Mouse (Mus musculus) lung, embryonic 14.5 days (tissue): Measurements from ENCODE around the gene Bcr. TPM values are rescaled to one million over a fixed set of nuclear protein-coding genes. Genes with fewer than 3 reads are reported as not detected.
A peak's percentile ranks its signal among the peaks of the same experiment; 100 is the strongest.

ENCODE experiments used
- ATAC-seq: fragments of 200-750 bp; cut with Nextera tagmentation; 2 replicates; pipeline ENCODE4 v1.8.0; 2017; ENCODE audit warnings: mild to moderate bottlenecking, moderate TSS enrichment, moderate library complexity; ENCODE audit not compliant: insufficient read depth
- DNase-seq: peaks from one replicate; pipeline ENCODE4 v3.0.0-alpha.2; 2015
- H3K27ac ChIP-seq: fragments of 300-500 bp; sonication (generic); 2 replicates; pipeline ENCODE4 v1.5.1; 2014; ENCODE audit warnings: low read depth, mild to moderate bottlenecking, moderate library complexity
- H3K27me3 ChIP-seq: fragments of 300-500 bp; sonication (generic); 2 replicates; pipeline ENCODE4 v1.6.1; 2014; ENCODE audit warnings: low read length, control low read depth; ENCODE audit not compliant: insufficient read depth
- H3K36me3 ChIP-seq: fragments of 300-500 bp; sonication (generic); 2 replicates; pipeline ENCODE4 v1.6.1; 2014; ENCODE audit warnings: control low read depth; ENCODE audit not compliant: insufficient read depth
- H3K4me1 ChIP-seq: fragments of 300-500 bp; sonication (generic); 2 replicates; pipeline ENCODE4 v1.6.1; 2014; ENCODE audit warnings: antibody characterized with exemption, control low read depth; ENCODE audit not compliant: insufficient read depth
- H3K4me2 ChIP-seq: fragments of 300-500 bp; sonication (generic); 2 replicates; pipeline ENCODE4 v1.6.1; 2014; ENCODE audit warnings: mild to moderate bottlenecking
- H3K4me3 ChIP-seq: fragments of 300-500 bp; sonication (generic); 2 replicates; pipeline ENCODE4 v1.5.1; 2014; ENCODE audit warnings: low read depth, low read length
- H3K9ac ChIP-seq: fragments of 300-500 bp; sonication (generic); 2 replicates; pipeline ENCODE4 v1.6.1; 2014
- H3K9me3 ChIP-seq: fragments of 300-500 bp; sonication (generic); 2 replicates; pipeline ENCODE4 v1.6.1; 2016; ENCODE audit warnings: low read depth, low read length, control low read depth
- CTCF ChIP-seq: IDR thresholded peaks from 2 replicates; pipeline ENCODE4 v1.5.1; 2016; ENCODE audit warnings: antibody characterized with exemption, low read depth
- WGBS: fragments of 180-500 bp; shearing (Covaris S2); extraction: QIAGEN DNeasy Blood & Tissue Kit; methylation state at CpG from one replicate; pipeline ENCODE4 v1.1.7; 2014; 5-methylcytosine and 5-hydroxymethylcytosine counted together
- polyA plus RNA-seq: library from polyadenylated mRNA; unstranded; fragments of >200 nt; fragmentation: Nextera tagmentation; extraction: Ambion mirVana; gene quantifications from 2 replicates; pipeline ENCODE4 v1.2.1, GENCODE M21; 2014

Bcr gene
- polyA plus RNA-seq, 1 experiment from 2014 or later = 11.5 TPM

DNA sequence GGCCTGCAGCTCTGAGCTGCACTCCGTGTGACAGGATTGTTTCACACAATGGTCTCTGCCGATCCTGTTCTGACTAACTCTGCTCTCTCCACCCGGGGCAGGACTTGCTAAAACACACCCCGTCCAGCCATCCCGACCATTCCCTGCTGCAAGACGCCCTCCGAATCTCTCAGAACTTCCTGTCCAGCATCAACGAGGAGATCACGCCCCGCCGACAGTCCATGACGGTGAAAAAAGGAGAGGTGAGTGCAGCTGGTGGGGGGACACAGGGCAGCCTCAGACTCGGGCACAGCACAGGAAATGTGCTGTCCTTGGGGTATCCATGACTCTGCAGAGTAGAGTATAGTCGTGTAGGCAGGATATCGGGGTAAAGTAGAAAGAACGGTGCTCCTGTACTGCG is 84.8 kb downstream of the Bcr start:
- Histone ChIP-seq H3K36me3 (peaks cover 74% of the 10 kb centered on the region), H3K9me3 (no peaks in the 10 kb centered on the region), H3K4me3 (no peak overlapping the region), H3K4me1 (no peaks in the 10 kb centered on the region), H3K4me2 (no peak overlapping the region), H3K27me3 (no peaks in the 10 kb centered on the region), H3K9ac (no peak overlapping the region), H3K27ac (no peak overlapping the region)
- DNase-seq (no peak), ATAC-seq (no peak)
- TF ChIP-seq CTCF = no peak
- 80% methylated on average over 17 of the region's 17 CpGs for WGBS

DNA sequence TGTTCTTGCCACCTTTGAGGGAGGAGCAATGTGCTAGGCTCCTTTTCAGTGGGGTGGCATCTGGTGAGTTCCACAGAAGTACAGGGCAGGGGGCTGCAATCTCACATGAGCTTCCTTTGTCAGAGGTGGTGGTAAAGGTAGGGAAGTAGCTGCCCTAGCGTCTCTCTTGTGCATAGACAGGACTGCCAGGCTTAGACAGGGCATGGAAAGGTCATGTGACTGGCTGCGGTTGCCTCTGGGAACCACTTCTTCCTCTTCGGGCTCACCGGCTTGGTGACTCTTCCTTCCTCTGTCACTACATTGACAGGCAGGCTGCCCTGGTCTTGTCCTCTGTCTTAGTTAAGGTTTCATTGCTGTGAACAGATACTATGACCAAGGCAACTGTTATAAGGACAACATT is 85.6 kb downstream of the Bcr start:
- ATAC-seq (no peak), DNase-seq (no peak)
- 82% methylated on average over 4 of the region's 4 CpGs for WGBS
- Histone ChIP-seq H3K4me3 (no peak overlapping the region), H3K9me3 (no peaks in the 10 kb centered on the region), H3K4me2 (no peak overlapping the region), H3K36me3 (peaks cover 70% of the 10 kb centered on the region), H3K9ac (no peak overlapping the region), H3K27me3 (no peaks in the 10 kb centered on the region), H3K27ac (no peak overlapping the region), H3K4me1 (no peaks in the 10 kb centered on the region)
- no peak for TF ChIP-seq CTCF

DNA sequence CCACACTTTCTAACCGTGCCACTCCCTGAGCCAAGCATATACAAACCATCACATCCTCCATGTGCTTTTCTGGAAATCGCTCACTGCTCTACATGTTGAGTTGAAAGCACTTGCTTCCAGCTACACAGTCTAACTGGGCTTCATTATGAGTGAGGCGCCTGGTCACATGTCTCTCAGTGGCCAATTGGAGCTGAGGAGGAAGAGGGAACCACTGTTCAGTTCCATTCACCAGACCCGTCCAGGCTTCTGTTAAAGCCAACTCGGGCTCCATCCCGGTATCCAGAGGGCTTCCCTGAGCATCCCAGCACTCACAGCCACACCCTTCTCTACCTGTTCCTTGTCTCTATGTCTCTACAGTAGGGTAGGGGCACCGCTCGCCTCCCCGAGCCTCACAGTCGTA is 86.2 kb downstream of the Bcr start:
- no peaks in the 10 kb centered on the region for H3K27me3 ChIP-seq
- no peaks in the 10 kb centered on the region for H3K4me1 ChIP-seq
- ATAC-seq (no peak), DNase-seq (no peak)
- 82% methylated on average over 10 of the region's 10 CpGs for WGBS
- H3K27ac ChIP-seq = no peak overlapping the region
- H3K9ac ChIP-seq = no peak overlapping the region
- H3K4me3 ChIP-seq = no peak overlapping the region
- TF ChIP-seq CTCF = no peak
- no peak overlapping the region for H3K4me2 ChIP-seq
- peaks cover 69% of the 10 kb centered on the region for H3K36me3 ChIP-seq
- H3K9me3 ChIP-seq = no peaks in the 10 kb centered on the region

DNA sequence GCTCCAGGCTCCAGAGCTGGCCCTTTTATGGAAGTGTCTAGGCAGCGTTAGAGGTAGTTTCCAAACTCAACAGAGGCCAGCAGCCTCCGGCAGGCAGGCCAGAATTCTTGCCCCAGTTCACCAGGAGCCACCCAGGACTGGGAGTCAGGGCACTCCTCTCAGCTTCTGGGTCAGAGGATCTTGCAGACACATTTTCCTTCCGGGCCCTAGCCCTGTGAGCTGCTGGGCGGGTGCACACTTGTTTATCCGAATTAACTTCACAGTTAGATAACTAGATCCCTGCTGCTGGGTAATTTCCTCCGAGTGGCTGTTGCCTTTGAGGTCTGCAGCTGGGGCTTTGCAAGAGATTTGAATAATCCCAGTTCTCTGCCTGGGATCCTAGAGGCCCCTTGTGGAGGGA is 87.9 kb downstream of the Bcr start:
- no peak overlapping the region for H3K4me3 ChIP-seq
- ATAC-seq = no peak
- TF ChIP-seq CTCF = no peak
- no peak overlapping the region for H3K4me2 ChIP-seq
- no peaks in the 10 kb centered on the region for H3K27me3 ChIP-seq
- no peak overlapping the region for H3K27ac ChIP-seq
- H3K9ac ChIP-seq = no peak overlapping the region
- DNase-seq = no peak
- H3K9me3 ChIP-seq = no peaks in the 10 kb centered on the region
- peaks cover 64% of the 10 kb centered on the region for H3K36me3 ChIP-seq
- 40% methylated on average over 6 of the region's 6 CpGs for WGBS
- H3K4me1 ChIP-seq = no peaks in the 10 kb centered on the region

DNA sequence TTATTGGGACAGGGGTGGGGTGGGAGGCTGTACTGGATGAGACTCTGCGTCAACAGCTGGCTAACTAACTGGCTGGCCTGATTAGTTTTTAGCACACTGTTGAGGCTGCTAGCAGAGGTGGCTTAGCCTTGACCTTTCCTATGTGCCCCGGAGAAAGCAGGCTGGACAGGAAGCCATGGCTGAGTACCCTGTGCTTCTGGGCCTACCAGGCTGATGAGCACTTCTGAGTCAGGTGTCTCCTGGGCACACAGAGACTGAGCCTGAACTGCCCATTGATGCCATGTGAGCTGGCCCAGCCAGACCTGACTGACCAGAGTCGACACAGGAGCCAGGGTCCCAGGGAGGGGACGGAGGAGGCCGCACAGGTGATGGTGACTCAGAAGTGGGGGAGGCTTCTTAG is 90.0 kb downstream of the Bcr start:
- H3K36me3 ChIP-seq = peaks cover 69% of the 10 kb centered on the region

DNA sequence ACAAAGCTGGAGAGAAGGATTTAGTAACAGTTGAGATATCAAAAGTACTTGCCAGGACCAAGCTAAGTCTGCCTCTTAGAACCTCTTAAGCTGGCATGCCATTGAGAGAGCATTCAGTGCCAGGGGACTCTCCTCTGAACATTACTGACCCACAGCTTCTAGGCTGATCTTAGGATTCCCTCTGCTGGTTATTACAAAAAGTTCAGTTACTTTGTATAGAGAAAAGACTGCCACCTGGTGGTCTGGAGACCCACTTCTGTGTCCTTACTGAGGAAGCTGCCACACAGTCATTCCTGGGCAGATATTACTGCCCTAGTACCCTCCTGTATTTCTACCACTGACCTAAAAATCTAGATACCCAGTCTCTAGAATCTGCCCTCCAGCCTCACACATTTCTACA is 90.9 kb downstream of the Bcr start:
- H3K4me1 ChIP-seq = no peaks in the 10 kb centered on the region
- no peak overlapping the region for H3K9ac ChIP-seq
- DNase-seq = peak; percentile 97
- no peaks in the 10 kb centered on the region for H3K9me3 ChIP-seq
- TF ChIP-seq CTCF = peak; percentile 93
- H3K4me3 ChIP-seq = no peak overlapping the region
- ATAC-seq = peak; percentile 69
- no peak overlapping the region for H3K4me2 ChIP-seq
- no peak overlapping the region for H3K27ac ChIP-seq
- H3K36me3 ChIP-seq = peaks cover 69% of the 10 kb centered on the region
- H3K27me3 ChIP-seq = no peaks in the 10 kb centered on the region

More for the DNA sequence above, 90.0 kb downstream of the Bcr start:
- Histone ChIP-seq H3K4me2 (no peak overlapping the region), H3K4me3 (no peak overlapping the region), H3K27me3 (no peaks in the 10 kb centered on the region), H3K9me3 (no peaks in the 10 kb centered on the region), H3K27ac (no peak overlapping the region), H3K4me1 (no peaks in the 10 kb centered on the region), H3K9ac (no peak overlapping the region)
- WGBS = 76% methylated on average over 5 of the region's 5 CpGs
- DNase-seq = no peak
- ATAC-seq = no peak
- no peak for TF ChIP-seq CTCF

DNA sequence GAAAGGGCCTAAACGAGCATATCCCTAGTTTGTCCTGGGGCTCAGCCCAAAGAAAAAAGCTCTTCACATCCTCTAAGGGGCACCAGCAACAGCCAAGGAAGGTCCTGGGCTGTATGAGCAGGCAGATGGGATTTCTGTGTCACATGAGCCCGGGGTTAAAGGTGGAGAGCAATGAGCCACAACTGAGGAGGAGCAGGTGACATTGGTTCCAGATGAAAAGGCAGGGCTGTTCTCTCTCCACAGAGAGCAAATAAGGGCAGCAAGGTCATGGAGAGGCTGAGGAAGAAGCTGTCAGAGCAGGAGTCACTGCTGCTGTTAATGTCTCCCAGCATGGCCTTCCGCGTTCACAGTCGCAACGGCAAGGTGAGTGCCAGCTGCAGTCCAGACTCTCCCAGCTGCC is 96.4 kb downstream of the Bcr start:
- Histone ChIP-seq H3K9me3 (no peaks in the 10 kb centered on the region), H3K4me2 (no peak overlapping the region), H3K27ac (no peak overlapping the region), H3K4me1 (no peaks in the 10 kb centered on the region), H3K36me3 (peaks cover 77% of the 10 kb centered on the region), H3K4me3 (no peak overlapping the region), H3K9ac (no peak overlapping the region), H3K27me3 (no peaks in the 10 kb centered on the region)
- no peak for TF ChIP-seq CTCF
- DNase-seq (no peak), ATAC-seq (no peak)
- 62% methylated on average over 6 of the region's 6 CpGs for WGBS

DNA sequence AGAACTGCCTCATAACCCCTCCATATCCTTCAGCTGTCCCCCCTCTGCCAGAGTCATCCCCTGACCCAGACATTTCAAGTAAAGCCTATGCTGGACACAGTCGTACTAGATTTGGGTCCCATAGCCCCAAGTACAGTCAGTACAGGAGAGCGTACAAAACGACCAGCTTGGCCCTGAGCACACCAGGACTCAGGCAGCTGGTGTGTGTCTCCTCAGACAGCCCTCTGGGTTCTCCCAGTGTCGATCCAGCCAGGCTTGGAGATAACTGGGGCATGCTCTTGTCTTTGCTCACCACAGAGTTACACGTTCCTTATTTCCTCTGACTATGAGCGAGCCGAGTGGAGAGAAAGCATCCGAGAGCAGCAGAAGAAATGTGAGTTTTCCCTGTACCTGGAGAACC is 97.3 kb downstream of the Bcr start:
- H3K4me2 ChIP-seq = no peak overlapping the region
- DNase-seq (no peak), ATAC-seq (no peak)
- peaks cover 78% of the 10 kb centered on the region for H3K36me3 ChIP-seq
- no peaks in the 10 kb centered on the region for H3K4me1 ChIP-seq
- no peak for TF ChIP-seq CTCF
- H3K4me3 ChIP-seq = no peak overlapping the region
- no peaks in the 10 kb centered on the region for H3K27me3 ChIP-seq
- WGBS = 77% methylated on average over 8 of the region's 8 CpGs
- H3K9ac ChIP-seq = no peak overlapping the region
- no peaks in the 10 kb centered on the region for H3K9me3 ChIP-seq
- H3K27ac ChIP-seq = no peak overlapping the region
